Mouse (Mus musculus): ENCODE results near the gene Csf3.

DNA sequence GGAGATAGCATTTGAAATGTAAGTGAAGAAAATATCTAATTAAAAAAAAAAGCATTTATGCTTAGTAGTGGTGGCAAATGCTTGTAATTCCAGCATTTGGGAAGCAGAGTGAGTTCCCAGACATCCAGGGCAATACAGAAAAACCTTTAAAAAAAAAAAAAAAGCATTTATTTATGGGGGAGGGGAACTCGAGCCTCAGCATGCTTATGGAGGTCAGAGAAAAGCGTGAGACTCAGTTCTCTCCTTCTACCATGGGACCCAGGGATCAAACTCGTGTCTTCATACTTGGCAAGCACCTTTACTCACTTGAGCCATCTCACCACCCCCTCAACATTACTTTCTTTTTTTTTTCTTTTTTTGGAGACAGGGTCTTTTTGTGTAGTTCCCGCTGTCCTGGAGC, 19.9 kb upstream of the Csf3 start:
- TF ChIP-seq GATA1 (IDR thresholded peaks at IDR 0.05; ENCODE audit: borderline replicate concordance, low read length) (no peak), FLI1 (IDR thresholded peaks at IDR 0.05; ENCODE audit: low read length) (no peak)

Data from megakaryocyte, embryonic 14.5 days (primary cell).